Mouse (Mus musculus) mature B cell (primary cell): Measurements from ENCODE around the gene Tmed3.

Experiments used
- in situ Hi-C: fragments of 300-500 bp; cut with MboI; formaldehyde crosslinking; loops from 2 replicates; pipeline ENCODE4 v1.14.3; 2019

The Tmed3 gene

GRCm38 (mm10) chr9:89704265-89705196 lies at the start of gene Tmed3:
Gene Tmed3, minus strand, starts transcription at chr9:89705068.
- in situ Hi-C loops = no loop called here

- in situ Hi-C loops = no loop called here
Observed at GRCm38 (mm10) chr9:89740041-89740440, 35.2 kb upstream of the Tmed3 start.

- in situ Hi-C loops = no loop called here
Observed at GRCm38 (mm10) chr9:89738295-89738694, 33.4 kb upstream of the Tmed3 start, which contains the start of gene Ankrd34c. Gene Ankrd34c, minus strand, starts transcription at chr9:89738475.

- in situ Hi-C loops = no loop called here
Observed at GRCm38 (mm10) chr9:89737888-89738287, 33.0 kb upstream of the Tmed3 start.

GRCm38 (mm10) chr9:89736932-89737705 lies 32.3 kb upstream of the Tmed3 start:
- in situ Hi-C loops = no loop called here

- in situ Hi-C loops = no loop called here
Observed at GRCm38 (mm10) chr9:89706906-89707305, 2.0 kb upstream of the Tmed3 start.

GRCm38 (mm10) chr9:89705197-89705533 lies 297 bp upstream of the Tmed3 start:
- in situ Hi-C loops = no loop called here

GRCm38 (mm10) chr9:89700910-89701457 lies 3.9 kb downstream of the Tmed3 start:
- in situ Hi-C loops = no loop called here

- in situ Hi-C loops = no loop called here
Observed at GRCm38 (mm10) chr9:89695143-89695542, 9.7 kb downstream of the Tmed3 start.

GRCm38 (mm10) chr9:89693670-89694069 lies 11.2 kb downstream of the Tmed3 start:
- in situ Hi-C loops = no loop called here

GRCm38 (mm10) chr9:89689179-89689578 lies 15.7 kb downstream of the Tmed3 start:
- in situ Hi-C loops = no loop called here

GRCm38 (mm10) chr9:89687503-89688226 lies 17.2 kb downstream of the Tmed3 start:
- in situ Hi-C loops = no loop called here

GRCm38 (mm10) chr9:89686262-89686661 lies 18.6 kb downstream of the Tmed3 start:
- in situ Hi-C loops = no loop called here

- in situ Hi-C loops = no loop called here
Observed at GRCm38 (mm10) chr9:89678974-89679373, 25.9 kb downstream of the Tmed3 start.

GRCm38 (mm10) chr9:89674014-89674618 lies 30.8 kb downstream of the Tmed3 start:
- in situ Hi-C loops = no loop called here

- in situ Hi-C loops = no loop called here
Observed at GRCm38 (mm10) chr9:89673402-89673801, 31.5 kb downstream of the Tmed3 start.

GRCm38 (mm10) chr9:89669878-89670277 lies 35.0 kb downstream of the Tmed3 start:
- in situ Hi-C loops = no loop called here

GRCm38 (mm10) chr9:89667306-89667942 lies 37.4 kb downstream of the Tmed3 start:
- in situ Hi-C loops = no loop called here

GRCm38 (mm10) chr9:89650913-89651312 lies 54.0 kb downstream of the Tmed3 start:
- in situ Hi-C loops = no loop called here
